Mouse (Mus musculus): Measurements from ENCODE around the gene Xpr1. TPM values are rescaled to one million over a fixed set of nuclear protein-coding genes. Genes with fewer than 3 reads are reported as not detected.

The Xpr1 gene
- polyA plus RNA-seq (2014; fragmentation: Illumina TruSeq; extraction: RNeasy Lipid Tissue Mini Kit (QIAGEN cat#74804); ENCODE audit: insufficient read depth, low read depth, low replicate concordance): 5.8 TPM

GRCm38 (mm10) chr1:155416701-155417677 lies at the start of gene Xpr1:
Xpr1 (minus strand) TSS chr1:155417415.

GRCm38 (mm10) chr1:155243797-155244770 lies 173.1 kb downstream of the Xpr1 start, which contains the start of gene BC034090:
BC034090 (minus strand) TSS chr1:155244444.

Other genes with a start within 250 kb of the Xpr1 start
- 4.6 TPM for gene BC034090, start 173.0 kb downstream of the Xpr1 start, polyA plus RNA-seq (2014; fragmentation: Illumina TruSeq; extraction: RNeasy Lipid Tissue Mini Kit (QIAGEN cat#74804); ENCODE audit: insufficient read depth, low read depth, low replicate concordance)
- gene Acbd6, start 140.7 kb upstream of the Xpr1 start, polyA plus RNA-seq (2014; fragmentation: Illumina TruSeq; extraction: RNeasy Lipid Tissue Mini Kit (QIAGEN cat#74804); ENCODE audit: insufficient read depth, low read depth, low replicate concordance): 33.2 TPM

Measured in lung, adult 10 weeks (tissue).